ENCODE assay signal across 24 mouse cellular contexts in genomic region chr5:140324058-140324457, GRCm38 (mm10). TPM values are rescaled to one million over a fixed set of nuclear protein-coding genes. Genes with fewer than 3 reads are reported as not detected.
DNase-seq lines count a peak whose midpoint lies in the region; ATAC-seq lines count a peak whose summit lies in the region.
"Had no signal": no experiment of that assay in that cellular context is flagged by ENCODE, and none has a peak within 500 bp of the region (broad histone marks: within the 10 kb centered on the region; RNA-seq: fewer than 3 reads in every experiment).

No protein-coding gene starts in this region.

- H3K27ac ChIP-seq in liver, embryonic 12.5 days: peak overlapping the region; percentile 15; the same call in 1 of the 2 replicates
- no peak overlapping the region for H3K27ac ChIP-seq in liver, embryonic 16.5 days (ENCODE audit: low read length)
- no peak overlapping the region for H3K27ac ChIP-seq in kidney, embryonic 16.5 days (ENCODE audit: low read length)
- no peak overlapping the region for H3K27ac ChIP-seq in intestine, embryonic 16.5 days (ENCODE audit: low read length)
- H3K27ac ChIP-seq: embryonic facial prominence, embryonic 12.5 days; forebrain, embryonic 13.5 days; heart, adult 2 months; heart, embryonic 15.5 days; hindbrain, embryonic 14.5 days had no signal

- WGBS in liver, embryonic 12.5 days (ENCODE audit: insufficient replicate concordance): 42% methylated on average over 5 of the region's 5 CpGs
- WGBS in liver, embryonic 16.5 days (ENCODE audit: insufficient replicate concordance): 48% methylated on average over 5 of the region's 5 CpGs
- 89% methylated on average over 5 of the region's 5 CpGs for WGBS in kidney, embryonic 16.5 days
- 88% methylated on average over 5 of the region's 5 CpGs for WGBS in intestine, embryonic 16.5 days

- no peak overlapping the region for H3K4me3 ChIP-seq in liver, embryonic 12.5 days
- no peak overlapping the region for H3K4me3 ChIP-seq in liver, embryonic 16.5 days (ENCODE audit: low read depth, low read length)
- no peak overlapping the region for H3K4me3 ChIP-seq in kidney, embryonic 16.5 days (ENCODE audit: low read length)
- no peak overlapping the region for H3K4me3 ChIP-seq in intestine, embryonic 16.5 days (ENCODE audit: low read length)
- H3K4me3 ChIP-seq: embryonic facial prominence, embryonic 12.5 days; forebrain, embryonic 13.5 days; heart, adult 2 months; heart, embryonic 15.5 days had no signal

- no peak for ATAC-seq in liver, embryonic 12.5 days
- no peak for ATAC-seq in liver, embryonic 16.5 days (ENCODE audit: low read depth)
- ATAC-seq in kidney, embryonic 16.5 days (ENCODE audit: low FRiP score, low TSS enrichment): no peak
- ATAC-seq in intestine, embryonic 16.5 days: no peak
- ATAC-seq: CD4-positive, CD25-positive, alpha-beta regulatory T cell, adult 4 months; forebrain, embryonic 13.5 days; forebrain, postnatal 0 days; Patski had no signal

- peak; percentile 76 for DNase-seq in testis, postnatal 14 days (ENCODE audit: low spot score)
- DNase-seq in testis, postnatal 10 days (ENCODE audit: low spot score): no peak
- peak; percentile 65 for DNase-seq in ZHBTc4 (ENCODE audit: low read depth, low spot score)
- DNase-seq in spleen, postnatal 10 days (ENCODE audit: low spot score in 2 of 2): no peak
- DNase-seq: adrenal gland, postnatal 10 days; B cell, adult 2 months; cerebellum, adult 11-12 months; cerebellum, adult 9-10 months; cerebellum, postnatal 25 days; forebrain, postnatal 0 days; gastrocnemius, postnatal 14 days; heart, adult 2 months; heart, postnatal 14 days had no signal

- 0 out of 2 replicates have a peak overlapping the region, but pooled peaks have one; percentile 1 for H3K9ac ChIP-seq in liver, embryonic 12.5 days
- H3K9ac ChIP-seq in liver, embryonic 16.5 days (ENCODE audit: low read depth, low read length): no peak overlapping the region
- H3K9ac ChIP-seq in kidney, embryonic 16.5 days (replicated peaks; ENCODE audit: low read length): no peak overlapping the region
- H3K9ac ChIP-seq in intestine, embryonic 16.5 days (ENCODE audit: low read depth, low read length): no peak overlapping the region
- H3K9ac ChIP-seq: embryonic facial prominence, embryonic 12.5 days; forebrain, embryonic 13.5 days; forebrain, postnatal 0 days; heart, embryonic 15.5 days; hindbrain, embryonic 14.5 days had no signal

- peaks cover 38% of the 10 kb centered on the region for H3K4me1 ChIP-seq in liver, embryonic 12.5 days
- H3K4me1 ChIP-seq in liver, embryonic 16.5 days (ENCODE audit: control insufficient read depth, low read depth, low read length): peaks cover 26% of the 10 kb centered on the region
- peaks cover 9% of the 10 kb centered on the region for H3K4me1 ChIP-seq in kidney, embryonic 16.5 days (ENCODE audit: insufficient read depth, low read length)
- H3K4me1 ChIP-seq in intestine, embryonic 16.5 days (ENCODE audit: control insufficient read depth, insufficient read depth, low read length): peaks cover 6% of the 10 kb centered on the region; the same call in 1 of the 2 replicates

- H3K27me3 ChIP-seq in liver, embryonic 12.5 days (replicated peaks): no peaks in the 10 kb centered on the region
- no peaks in the 10 kb centered on the region for H3K27me3 ChIP-seq in liver, embryonic 16.5 days (ENCODE audit: control insufficient read depth, insufficient read depth, low read depth, low read length)
- no peaks in the 10 kb centered on the region for H3K27me3 ChIP-seq in kidney, embryonic 16.5 days (ENCODE audit: insufficient read depth, low read length)
- H3K27me3 ChIP-seq in intestine, embryonic 16.5 days (replicated peaks; ENCODE audit: control insufficient read depth, insufficient read depth, low read length): no peaks in the 10 kb centered on the region
- H3K27me3 ChIP-seq: embryonic facial prominence, embryonic 12.5 days; forebrain, embryonic 13.5 days; heart, embryonic 15.5 days; Patski had no signal

- peaks cover 34% of the 10 kb centered on the region for H3K36me3 ChIP-seq in liver, embryonic 12.5 days
- H3K36me3 ChIP-seq in liver, embryonic 16.5 days (ENCODE audit: control insufficient read depth, insufficient read depth): no peaks in the 10 kb centered on the region; the same call in 1 of the 2 replicates
- peaks cover 15% of the 10 kb centered on the region for H3K36me3 ChIP-seq in kidney, embryonic 16.5 days (ENCODE audit: insufficient read depth, low read length)
- H3K36me3 ChIP-seq in intestine, embryonic 16.5 days (ENCODE audit: control insufficient read depth, insufficient read depth, low read length): peaks cover 8% of the 10 kb centered on the region; the same call in 1 of the 2 replicates

- H3K9me3 ChIP-seq in liver, embryonic 12.5 days (replicated peaks): no peaks in the 10 kb centered on the region
- H3K9me3 ChIP-seq in liver, embryonic 16.5 days (replicated peaks; ENCODE audit: control insufficient read depth, low read length): no peaks in the 10 kb centered on the region
- no peaks in the 10 kb centered on the region for H3K9me3 ChIP-seq in kidney, embryonic 16.5 days (ENCODE audit: low read length)
- H3K9me3 ChIP-seq in intestine, embryonic 16.5 days (ENCODE audit: control insufficient read depth, low read length): no peaks in the 10 kb centered on the region
- H3K9me3 ChIP-seq: embryonic facial prominence, embryonic 12.5 days; forebrain, embryonic 13.5 days; heart, embryonic 15.5 days had no signal

- peak overlapping the region; percentile 27 for H3K4me2 ChIP-seq in liver, embryonic 12.5 days
- H3K4me2 ChIP-seq in liver, embryonic 16.5 days (ENCODE audit: low read depth, low read length): peak overlapping the region; percentile 22; the same call in 1 of the 2 replicates
- H3K4me2 ChIP-seq in kidney, embryonic 16.5 days (replicated peaks; ENCODE audit: low read depth, low read length): no peak overlapping the region
- no peak overlapping the region for H3K4me2 ChIP-seq in intestine, embryonic 16.5 days (ENCODE audit: low read depth, low read length)
- H3K4me2 ChIP-seq: embryonic facial prominence, embryonic 12.5 days; forebrain, embryonic 13.5 days; heart, embryonic 11.5 days; heart, embryonic 15.5 days; hindbrain, embryonic 14.5 days had no signal

RNA-seq across cellular contexts. Expression of gene Nudt1, which starts 2.6 kb away (rescaled TPM):
- 34.6 and 36.3 TPM in 2 replicates for polyA plus RNA-seq in liver, embryonic 12.5 days (2016; fragmentation: Nextera tagmentation; extraction: Ambion mirVana)
- 19.0 and 20.7 TPM in 2 replicates for polyA plus RNA-seq in liver, embryonic 16.5 days (2015; fragmentation: Nextera tagmentation; extraction: Ambion mirVana)
- 55.2 and 58.1 TPM in 2 replicates for polyA plus RNA-seq in kidney, embryonic 16.5 days (2015; fragmentation: Nextera tagmentation; extraction: Ambion mirVana)
- polyA plus RNA-seq in intestine, embryonic 16.5 days (2015; fragmentation: Nextera tagmentation; extraction: Ambion mirVana): 48.6 and 48.8 TPM in 2 replicates

RNA-seq across cellular contexts. Expression of gene Mad1l1, which starts 2.7 kb away (rescaled TPM):
- 31.0 and 33.6 TPM in 2 replicates for polyA plus RNA-seq in liver, embryonic 12.5 days (2016; fragmentation: Nextera tagmentation; extraction: Ambion mirVana)
- 18.5 and 19.3 TPM in 2 replicates for polyA plus RNA-seq in liver, embryonic 16.5 days (2015; fragmentation: Nextera tagmentation; extraction: Ambion mirVana)
- polyA plus RNA-seq in kidney, embryonic 16.5 days (2015; fragmentation: Nextera tagmentation; extraction: Ambion mirVana): 51.6 and 52.4 TPM in 2 replicates
- polyA plus RNA-seq in intestine, embryonic 16.5 days (2015; fragmentation: Nextera tagmentation; extraction: Ambion mirVana): 31.4 and 34.1 TPM in 2 replicates

RNA-seq across cellular contexts. Expression of gene Mrm2, which starts 7.6 kb away (rescaled TPM):
- polyA plus RNA-seq in liver, embryonic 12.5 days (2016; fragmentation: Nextera tagmentation; extraction: Ambion mirVana): 12.0 and 14.7 TPM in 2 replicates
- 7.5 and 7.7 TPM in 2 replicates for polyA plus RNA-seq in liver, embryonic 16.5 days (2015; fragmentation: Nextera tagmentation; extraction: Ambion mirVana)
- 22.0 and 23.9 TPM in 2 replicates for polyA plus RNA-seq in kidney, embryonic 16.5 days (2015; fragmentation: Nextera tagmentation; extraction: Ambion mirVana)
- polyA plus RNA-seq in intestine, embryonic 16.5 days (2015; fragmentation: Nextera tagmentation; extraction: Ambion mirVana): 18.3 and 19.6 TPM in 2 replicates

Comparison
In these comparisons a context has a peak if more than half of its experiments do, and no peak if none do; other contexts are left out.
1. DNase-seq: peak in testis, postnatal 14 days (single experiment) and ZHBTc4 (single experiment); none in testis, postnatal 10 days (single experiment) and spleen, postnatal 10 days (0 of 2).
2. H3K4me2 ChIP-seq: peak in liver, embryonic 12.5 days (single experiment) and liver, embryonic 16.5 days (single experiment); none in kidney, embryonic 16.5 days (single experiment) and intestine, embryonic 16.5 days (single experiment).